Mouse (Mus musculus) E14TG2a.4 (cell line): ENCODE data around the gene Tepp.

Experiments
- H3K27me3 ChIP-seq: 2 replicates; pipeline ENCODE4 v1.6.1; 2014; ENCODE audit warnings: low read length, control low read depth; ENCODE audit not compliant: insufficient read depth
- H3K36me3 ChIP-seq: 2 replicates; pipeline ENCODE4 v1.6.1; 2014; ENCODE audit warnings: low read length, control low read depth; ENCODE audit not compliant: insufficient read depth
- H3K4me1 ChIP-seq: replicated peaks from 2 replicates; pipeline ENCODE4 v1.6.1; 2014; ENCODE audit warnings: low read depth, low read length, control low read depth
- H3K4me3 ChIP-seq: replicated peaks from 2 replicates; pipeline ENCODE4 v1.5.1; 2014; ENCODE audit warnings: mild to moderate bottlenecking, low read length
- H3K9me3 ChIP-seq: 2 replicates; pipeline ENCODE4 v1.6.1; 2014; ENCODE audit warnings: low read length, control low read depth
- CTCF ChIP-seq: conservative IDR thresholded peaks from 2 replicates; pipeline ENCODE4 v1.5.1; 2014; ENCODE audit warnings: low read length
- NANOG ChIP-seq: IDR thresholded peaks from 2 replicates; pipeline ENCODE4 v1.6.1; 2014; ENCODE audit warnings: borderline replicate concordance, low read length, mixed read lengths
- POU5F1 ChIP-seq: IDR thresholded peaks from 2 replicates; pipeline ENCODE4 v1.6.1; 2014; ENCODE audit warnings: low read length, borderline replicate concordance

Tepp gene

GRCm38 (mm10) chr8:95369581-95370326, 59.4 kb downstream of the Tepp start:
- Histone ChIP-seq H3K9me3 (no peaks in the 10 kb centered on the region), H3K36me3 (no peaks in the 10 kb centered on the region), H3K27me3 (peaks cover 21% of the 10 kb centered on the region), H3K4me1 (peaks cover 59% of the 10 kb centered on the region), H3K4me3 (peak overlapping the region; percentile 71)
- TF ChIP-seq POU5F1 (no peak), CTCF (no peak), NANOG (no peak)

GRCm38 (mm10) chr8:95373389-95374002, 63.1 kb downstream of the Tepp start:
- no peak for TF ChIP-seq POU5F1
- TF ChIP-seq CTCF = no peak
- peak overlapping the region; percentile 50 for H3K4me3 ChIP-seq
- no peaks in the 10 kb centered on the region for H3K36me3 ChIP-seq
- peaks cover 21% of the 10 kb centered on the region for H3K27me3 ChIP-seq
- peaks cover 69% of the 10 kb centered on the region for H3K4me1 ChIP-seq
- H3K9me3 ChIP-seq = no peaks in the 10 kb centered on the region

- H3K36me3 ChIP-seq = no peaks in the 10 kb centered on the region
- H3K4me1 ChIP-seq = peaks cover 60% of the 10 kb centered on the region
- TF ChIP-seq NANOG (no peak), CTCF (no peak), POU5F1 (no peak)
- no peaks in the 10 kb centered on the region for H3K9me3 ChIP-seq
- peaks cover 21% of the 10 kb centered on the region for H3K27me3 ChIP-seq
- peak overlapping the region; percentile 50; the same call in 1 of the 2 replicates for H3K4me3 ChIP-seq
Measured at GRCm38 (mm10) chr8:95374429-95374828, 64.1 kb downstream of the Tepp start.

- TF ChIP-seq POU5F1 (no peak), NANOG (no peak), CTCF (no peak)
- no peaks in the 10 kb centered on the region for H3K9me3 ChIP-seq
- peaks cover 51% of the 10 kb centered on the region for H3K4me1 ChIP-seq
- peak overlapping the region; percentile 24; the same call in 1 of the 2 replicates for H3K4me3 ChIP-seq
- H3K36me3 ChIP-seq = no peaks in the 10 kb centered on the region
- H3K27me3 ChIP-seq = peaks cover 19% of the 10 kb centered on the region
Measured at GRCm38 (mm10) chr8:95375374-95375930, 65.1 kb downstream of the Tepp start.
